Mouse (Mus musculus) testis, postnatal 10 days (tissue): ENCODE data around the gene Mr1.
A peak's percentile ranks its signal among the peaks of the same experiment; 100 is the strongest.

Source experiments
- DNase-seq: peaks from one replicate; pipeline ENCODE4 v3.0.0; 2021; ENCODE audit warnings: low spot score

Mr1 gene

DNA sequence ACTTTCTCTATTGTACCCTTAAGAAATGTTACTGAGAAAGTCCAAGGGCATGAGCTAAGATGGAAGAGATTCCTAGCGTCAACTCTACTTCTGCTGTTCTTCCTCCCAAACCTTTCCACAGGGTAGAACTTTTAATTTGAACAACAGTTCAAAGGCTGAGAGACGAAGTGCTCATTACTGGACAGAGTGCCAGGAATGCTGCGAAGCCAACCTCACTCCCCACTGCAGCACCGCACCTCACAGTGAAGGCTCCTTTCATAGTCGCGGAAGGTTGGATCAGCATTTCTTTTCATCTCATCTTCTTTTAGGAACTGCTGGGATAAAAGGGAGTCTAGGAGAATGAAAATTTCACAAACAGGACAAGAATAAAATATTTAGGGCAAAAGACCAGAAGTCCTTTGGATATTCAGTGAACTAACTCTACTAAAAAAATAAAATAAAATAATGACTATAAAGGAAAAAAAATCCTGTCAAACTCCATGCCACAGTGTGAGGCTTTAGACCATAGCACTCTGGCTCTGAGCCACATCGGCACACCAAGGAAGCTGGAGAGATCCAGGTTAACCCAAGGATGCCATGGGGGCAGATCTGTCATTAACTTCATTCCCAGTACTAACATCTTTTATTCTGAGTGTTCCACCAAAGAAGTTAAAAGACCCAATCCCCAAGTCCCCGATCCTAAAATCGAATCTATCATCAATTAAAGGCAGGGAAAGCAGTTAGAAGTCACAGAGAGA lies 52.5 kb downstream of the Mr1 start:
- no peak for DNase-seq

DNA sequence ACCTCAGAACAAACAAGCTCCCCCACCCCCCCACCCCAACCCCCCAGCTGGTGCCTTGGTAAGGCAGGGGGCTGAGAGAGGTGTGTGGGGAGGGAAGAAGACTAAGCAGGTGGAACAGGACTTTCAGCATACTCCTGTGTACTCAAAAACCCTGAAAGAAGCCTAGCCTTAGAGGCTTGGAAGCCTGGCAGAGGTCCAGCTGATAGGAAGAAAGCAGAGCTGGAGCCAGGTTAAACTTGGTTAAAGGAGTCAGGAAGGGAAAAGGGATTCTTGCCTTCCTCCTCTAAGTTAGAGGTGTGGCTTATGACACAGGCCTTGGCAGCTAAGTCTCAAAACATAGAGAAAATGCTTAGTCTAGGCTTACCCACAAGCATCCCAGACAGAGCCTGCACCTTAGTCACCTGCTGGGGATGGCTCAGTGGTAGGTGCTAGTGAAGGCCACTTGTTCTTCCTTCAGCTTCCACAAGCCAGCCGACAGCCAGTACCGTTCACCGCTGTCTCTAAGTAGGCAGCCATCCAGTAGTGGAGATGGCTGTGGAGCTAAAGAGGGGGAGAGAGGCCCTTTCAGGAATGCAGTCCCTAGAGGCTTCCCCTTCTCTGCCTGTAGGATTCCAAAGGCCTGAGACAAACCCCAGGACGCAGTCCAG lies 53.3 kb downstream of the Mr1 start:
- peak; percentile 69 for DNase-seq

DNA sequence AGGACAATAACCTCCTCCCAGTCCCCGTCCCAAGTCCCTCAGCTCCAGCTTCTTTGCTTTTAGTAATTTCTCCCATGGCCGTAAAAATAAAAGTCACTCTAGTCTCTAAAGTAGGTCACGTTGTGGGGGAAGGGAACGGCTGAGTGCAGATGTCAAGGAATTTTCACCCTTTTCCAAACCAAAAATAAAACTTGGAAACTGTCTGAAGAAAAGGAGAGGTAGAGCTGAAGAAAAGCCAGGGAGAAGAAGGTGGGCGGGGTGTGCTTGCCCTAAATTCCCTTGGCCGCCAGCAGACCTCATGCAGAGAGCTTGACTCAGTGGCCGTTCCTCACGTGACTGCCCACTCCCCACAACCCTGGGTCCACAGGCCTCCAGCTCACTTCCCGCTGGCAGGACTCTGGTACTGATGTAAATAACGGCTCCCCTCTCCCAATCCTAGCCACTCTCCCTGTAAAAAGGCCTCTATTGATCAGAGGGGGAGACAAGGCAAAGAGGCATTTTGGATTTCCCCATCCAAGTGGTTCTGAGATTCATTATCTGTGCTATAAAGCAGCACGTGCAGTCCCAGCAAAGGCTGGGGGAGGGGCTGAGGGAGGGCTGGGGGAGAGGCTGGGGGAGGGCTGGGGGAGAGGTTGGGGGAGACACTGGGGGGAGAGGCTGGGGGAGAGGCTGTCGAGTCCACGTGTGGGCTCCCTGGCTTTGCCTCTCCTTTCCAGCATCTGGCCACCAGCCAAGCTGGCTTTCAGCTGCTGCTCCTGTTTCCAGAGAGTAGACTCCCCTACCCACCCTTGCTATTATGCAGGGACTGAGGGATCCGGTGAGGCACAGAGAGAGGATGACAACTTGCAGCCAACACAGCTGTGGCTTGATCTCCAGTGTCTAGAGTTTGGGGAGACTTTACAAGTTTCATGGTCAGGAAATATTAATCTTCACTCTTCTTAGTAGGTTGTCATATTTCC lies 54.5 kb downstream of the Mr1 start:
- peak; percentile 78 for DNase-seq

DNA sequence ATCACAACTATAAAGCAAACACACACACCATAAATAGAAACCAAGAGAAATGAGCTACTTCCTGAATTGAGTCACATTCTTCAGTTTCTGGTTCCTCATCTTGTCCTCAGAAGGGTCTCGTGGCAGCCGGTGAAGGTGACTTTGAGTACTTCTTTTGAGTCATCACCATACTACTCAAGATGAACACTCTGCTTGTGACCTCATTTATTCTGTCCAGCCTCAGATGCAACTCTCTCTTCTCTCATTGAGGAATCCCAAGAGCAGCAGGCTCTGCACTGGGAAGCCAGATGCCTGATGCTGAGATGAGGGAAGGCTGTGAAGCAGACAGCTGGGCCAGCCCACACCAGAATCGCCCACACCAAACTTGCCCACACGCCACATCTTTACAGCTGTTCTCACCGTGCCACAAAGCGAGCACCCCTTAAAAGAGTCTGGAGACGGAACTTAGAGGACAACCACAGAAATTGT lies 55.2 kb downstream of the Mr1 start:
- DNase-seq = no peak

DNA sequence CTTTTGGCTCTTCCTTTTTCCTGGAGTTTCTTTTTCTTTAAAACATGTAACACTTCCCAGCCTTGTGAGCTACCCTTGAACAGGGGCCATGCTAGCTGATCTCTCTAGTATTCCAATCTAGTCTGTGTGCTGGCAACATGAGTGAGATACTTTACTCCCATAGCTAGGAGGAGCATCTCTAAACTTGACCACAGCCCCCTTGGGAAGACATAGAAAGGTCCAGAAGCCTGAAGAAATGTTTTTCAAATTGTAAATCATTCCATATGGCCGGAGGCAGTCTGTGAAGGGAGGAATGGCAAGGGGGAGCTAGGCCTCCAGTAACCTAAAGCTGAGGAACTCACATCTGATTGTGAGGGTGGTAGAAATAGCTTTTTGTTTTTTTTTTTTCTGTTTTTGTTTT lies 55.9 kb downstream of the Mr1 start:
- no peak for DNase-seq

DNA sequence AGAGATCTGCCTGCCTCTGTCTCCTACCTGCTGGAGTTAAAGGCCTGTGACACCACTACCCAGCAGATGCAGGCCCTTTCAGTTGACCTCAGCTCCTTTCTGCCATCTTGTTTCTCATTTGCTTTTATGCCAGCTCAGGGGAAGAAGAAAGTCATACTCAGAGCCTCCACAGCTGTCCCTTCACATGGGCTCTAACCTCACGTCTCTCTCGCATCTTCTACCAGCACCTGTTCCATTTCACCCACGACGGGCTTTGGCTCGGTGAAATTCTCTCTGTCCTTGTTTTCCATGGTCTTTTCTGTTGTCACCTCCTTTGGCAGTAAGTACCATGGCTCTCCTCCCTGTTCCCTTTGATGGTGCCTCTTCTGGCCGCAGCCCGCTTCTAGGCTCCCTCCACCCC lies 56.3 kb downstream of the Mr1 start:
- DNase-seq = no peak

DNA sequence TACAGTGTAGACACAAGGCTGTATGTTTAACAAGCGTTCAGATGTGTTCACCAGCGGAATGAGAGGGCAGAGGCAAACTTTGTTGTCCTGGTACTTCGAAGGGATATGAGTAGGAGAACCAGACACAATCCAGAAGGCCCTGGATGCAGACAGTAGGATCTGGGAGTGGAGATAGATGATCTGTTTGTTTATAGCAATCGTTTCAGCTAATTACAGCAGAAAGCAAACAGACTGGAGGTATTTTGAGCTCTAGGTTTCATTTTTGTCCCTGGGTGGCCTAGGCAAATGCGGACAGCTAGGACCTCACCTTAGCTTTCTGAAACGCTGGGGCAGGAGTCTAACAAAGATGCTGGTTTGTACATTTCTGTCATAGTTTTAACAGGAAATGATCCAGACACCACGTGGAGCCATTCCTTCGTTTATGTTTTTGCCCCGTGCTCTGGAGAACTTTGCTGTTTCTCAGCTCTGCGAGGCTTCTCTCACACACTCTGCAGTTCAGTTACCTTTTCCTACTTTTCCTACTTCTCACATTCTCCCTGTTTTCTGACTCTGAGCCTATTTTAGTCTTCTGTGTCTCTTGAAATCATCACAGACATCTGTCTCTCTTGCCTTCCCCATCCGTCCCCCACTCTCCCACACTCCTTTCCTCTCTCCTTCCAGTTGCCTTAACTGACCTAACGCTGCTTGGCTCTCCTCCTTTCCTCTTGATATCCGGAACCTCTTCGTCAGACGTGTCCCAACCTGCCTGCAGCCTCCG lies 57.6 kb downstream of the Mr1 start:
- DNase-seq = no peak

DNA sequence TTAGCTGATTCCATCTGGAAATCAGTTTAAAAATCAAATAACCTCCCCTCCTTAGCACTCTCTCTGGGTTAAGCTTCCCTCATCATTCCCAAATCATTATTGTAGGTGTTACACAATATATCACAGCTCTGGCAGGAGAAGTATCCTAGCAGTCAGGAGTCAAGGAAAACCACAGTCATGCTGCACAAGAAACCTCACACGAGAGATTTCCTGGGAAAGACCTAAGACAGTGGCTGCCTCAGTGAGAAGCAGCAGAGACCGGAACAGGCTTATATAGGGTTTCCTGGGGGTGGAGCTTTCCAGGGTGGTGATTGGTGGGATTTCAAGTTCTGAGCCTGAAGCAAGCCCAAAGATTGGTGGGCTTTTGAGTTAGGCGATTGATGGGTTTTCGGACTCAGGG lies 58.6 kb downstream of the Mr1 start:
- no peak for DNase-seq

DNA sequence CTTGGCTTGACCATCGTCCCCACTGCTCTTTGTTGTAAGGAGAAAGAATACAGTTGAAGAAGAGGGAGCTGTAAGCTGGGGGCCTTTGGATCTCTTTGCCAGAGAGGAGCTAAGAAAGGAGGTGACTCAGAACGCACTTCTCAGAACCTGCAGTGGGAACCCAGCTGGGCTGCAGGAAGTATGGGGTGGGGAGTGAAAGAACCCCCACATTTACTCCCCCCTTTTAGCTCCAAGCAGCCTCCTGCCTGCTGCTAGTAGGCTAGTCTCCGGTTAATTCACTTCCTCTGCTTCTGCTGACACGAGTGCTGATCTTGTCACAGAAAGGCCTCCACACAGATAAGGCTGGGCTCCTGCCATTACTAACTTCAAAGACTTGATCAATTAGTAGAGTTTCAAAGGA lies 59.7 kb downstream of the Mr1 start:
- no peak for DNase-seq

DNA sequence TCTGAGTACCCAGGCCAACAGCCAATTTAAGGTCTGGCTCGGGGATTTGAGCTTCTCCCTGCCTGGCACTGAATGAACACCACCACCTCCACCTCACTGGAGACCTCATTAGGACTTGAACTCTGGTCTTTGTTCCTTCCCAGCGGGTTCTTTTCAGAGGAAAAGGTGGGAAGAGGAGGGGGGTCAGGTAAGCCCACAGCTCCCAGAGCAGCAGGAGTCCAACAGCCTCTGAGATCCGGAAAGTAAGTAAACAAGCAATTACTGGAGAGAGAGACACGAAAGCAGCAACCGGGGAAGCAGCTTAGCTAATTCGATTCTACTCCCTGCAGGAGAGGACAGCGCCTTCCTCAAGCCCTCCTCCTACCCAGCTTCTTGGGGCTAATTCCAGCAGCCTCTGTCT lies 60.2 kb downstream of the Mr1 start:
- no peak for DNase-seq

DNA sequence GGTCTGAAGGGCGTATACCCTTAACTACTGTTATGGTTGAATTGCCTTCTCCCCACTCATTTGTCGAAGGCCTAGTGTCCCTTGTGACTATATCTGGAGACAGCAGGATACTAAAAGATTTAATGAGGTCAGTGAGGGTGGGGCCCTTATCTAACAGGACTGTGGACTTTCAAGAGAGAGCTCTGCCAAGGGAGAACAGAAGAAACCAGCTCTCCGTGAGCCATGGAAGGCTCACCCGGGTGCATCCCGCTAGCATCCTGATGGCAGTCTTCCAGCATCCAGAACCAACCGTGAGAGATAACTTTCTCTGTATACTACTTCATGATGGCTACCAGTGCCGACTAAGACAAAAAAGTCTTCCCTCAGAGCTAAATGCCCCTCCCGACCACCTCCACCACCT lies 61.8 kb downstream of the Mr1 start:
- DNase-seq = no peak

DNA sequence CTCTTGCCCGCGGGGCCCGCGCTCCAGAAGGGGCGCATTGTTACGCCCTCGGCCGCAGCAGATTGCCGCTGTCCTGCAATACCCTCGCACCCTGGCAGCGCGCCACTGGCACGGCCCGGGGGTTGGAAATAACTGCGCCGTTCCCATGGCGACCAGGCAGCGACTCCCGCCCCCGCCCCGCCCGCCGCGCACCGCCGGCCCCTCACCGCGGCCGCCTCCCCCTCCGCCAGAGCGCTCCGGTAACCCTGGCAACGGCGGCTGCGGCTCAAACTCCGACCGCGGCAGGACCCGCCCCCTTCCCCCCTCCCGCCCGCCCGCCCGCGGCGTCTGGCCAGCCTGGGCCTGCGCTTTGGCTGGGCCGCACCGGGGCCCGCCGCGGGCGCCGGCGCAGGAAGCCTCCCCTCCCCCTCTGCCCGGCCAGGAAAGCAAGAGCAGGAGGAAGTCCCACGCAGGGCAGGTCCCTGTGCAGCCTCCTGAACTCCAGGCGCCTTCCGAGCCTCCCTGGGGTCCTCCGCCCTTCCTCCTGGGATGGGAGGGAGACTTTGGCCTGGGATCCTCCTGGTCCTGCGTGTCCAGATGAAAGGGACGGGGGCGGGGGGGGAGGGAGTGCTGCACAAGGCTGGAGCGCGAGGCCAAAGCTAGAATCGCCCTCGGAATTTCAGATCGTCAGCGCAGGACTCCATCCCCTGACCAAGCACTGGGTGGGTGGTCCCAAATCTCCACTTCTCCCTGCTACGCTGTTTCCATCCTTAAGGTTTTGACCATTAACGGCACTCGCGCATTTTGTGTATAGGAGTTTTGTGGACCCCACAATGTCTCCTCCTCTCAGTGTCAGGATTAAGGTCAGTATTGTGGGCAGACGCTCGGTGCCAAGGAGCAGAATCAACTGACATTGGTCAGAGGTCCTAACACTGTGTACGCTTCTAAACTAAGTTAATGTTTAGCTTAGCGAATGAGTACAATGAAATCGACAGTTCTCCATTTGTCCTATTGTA lies 63.0 kb downstream of the Mr1 start:
- DNase-seq = peak; percentile 98

DNA sequence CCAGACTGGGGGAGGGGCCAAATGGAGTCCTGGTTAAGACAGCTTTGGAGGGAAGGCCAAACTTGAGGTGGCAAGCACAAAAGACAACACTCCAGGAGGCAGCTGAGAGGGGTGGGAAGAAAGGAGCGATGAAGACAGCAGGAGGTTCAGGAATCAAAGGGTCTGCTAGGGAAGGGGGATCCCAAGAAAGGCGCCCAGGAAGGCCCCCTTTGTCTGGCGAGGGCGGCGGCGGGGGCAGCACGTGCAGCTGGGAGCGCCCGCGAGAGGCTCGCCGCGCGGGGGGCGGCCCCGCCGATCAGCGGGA lies 63.7 kb downstream of the Mr1 start:
- peak; percentile 78 for DNase-seq

DNA sequence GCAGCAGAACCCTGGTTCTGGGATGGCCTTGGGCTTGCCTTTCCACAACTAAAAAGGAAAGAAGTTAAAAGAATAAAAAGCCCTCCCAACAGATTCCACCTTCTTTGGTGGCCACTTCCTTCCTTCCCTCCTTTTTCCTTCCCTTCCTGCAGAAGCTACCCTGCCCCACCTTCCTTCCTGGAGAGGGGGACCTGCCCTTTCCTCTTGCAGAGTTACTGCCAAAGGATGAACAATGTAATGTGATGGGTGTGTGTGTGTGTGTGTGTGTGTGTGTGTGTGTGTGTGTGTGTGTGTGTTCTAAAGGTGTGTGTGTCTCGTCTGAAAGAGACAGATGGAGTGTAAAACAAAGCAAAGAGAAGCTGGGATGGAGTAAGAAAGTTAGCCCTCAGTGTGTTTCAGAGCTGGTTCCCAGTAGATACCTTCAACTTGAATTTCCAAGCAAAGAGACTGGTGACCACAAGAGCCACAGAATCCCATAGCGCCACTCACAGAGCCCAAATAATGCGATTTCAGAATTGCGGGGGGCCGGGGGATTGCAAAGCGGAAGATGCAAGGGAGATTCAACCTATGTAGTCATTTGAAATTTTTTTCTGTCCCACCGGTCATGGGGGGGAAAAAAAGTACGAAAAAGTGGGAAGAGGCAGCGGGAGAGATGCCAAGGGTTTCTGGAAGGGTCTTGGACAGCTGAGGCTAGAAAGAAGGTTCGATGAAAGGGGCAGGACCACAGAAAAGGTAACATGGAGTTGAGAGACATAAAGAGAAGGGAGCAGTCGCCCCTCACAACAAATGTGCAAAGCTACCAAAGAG lies 64.3 kb downstream of the Mr1 start:
- no peak for DNase-seq

DNA sequence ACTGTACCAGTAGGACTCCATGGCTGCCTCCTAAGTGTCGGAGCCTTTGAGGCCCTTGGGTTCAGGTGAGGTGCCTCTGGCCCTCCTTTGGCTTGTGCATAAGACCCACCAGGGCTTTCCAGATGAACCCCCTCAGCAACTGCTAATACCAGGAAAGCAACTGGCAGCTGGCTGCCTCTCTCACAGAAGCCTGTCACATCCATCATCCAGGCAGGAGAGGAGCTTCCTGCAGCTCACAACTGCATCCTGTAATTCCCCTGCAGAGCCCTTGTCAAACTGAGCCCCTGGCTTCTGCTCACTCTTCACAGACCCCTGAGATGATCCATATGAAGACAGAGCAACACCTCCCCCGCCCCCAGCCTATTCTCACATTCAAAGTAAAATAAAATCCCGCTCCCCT lies 68.9 kb downstream of the Mr1 start:
- no peak for DNase-seq
